Mouse (Mus musculus) heart, embryonic 14.5 days (tissue): ENCODE measurements around the gene Dbn1. TPM values are rescaled to one million over a fixed set of nuclear protein-coding genes. Genes with fewer than 3 reads are reported as not detected.

Experiments
- ATAC-seq: fragments of 200-750 bp; cut with Nextera tagmentation; 2 replicates; pipeline ENCODE4 v1.8.0; 2017; ENCODE audit warnings: low read depth, moderate TSS enrichment; ENCODE audit not compliant: insufficient number of reproducible peaks, insufficient read depth, low FRiP score
- H3K27ac ChIP-seq, 2 experiments: fragments of 200-500 bp in 1 of 2; fragments of 300-500 bp in 1 of 2; sonication (generic) in 1 of 2; replicated peaks in 1 of 2; 2 replicates each; pipeline ENCODE4 v1.5.1; 2012 to 2014; ENCODE audit warnings: low read depth in 2 of 2, low read length in 2 of 2, control low read depth in 1 of 2, mild to moderate bottlenecking in 1 of 2, mixed read lengths in 1 of 2; ENCODE audit not compliant: control insufficient read depth in 1 of 2, insufficient read depth in 1 of 2
- H3K27me3 ChIP-seq: fragments of 300-500 bp; sonication (generic); 2 replicates; pipeline ENCODE4 v1.6.1; 2014; ENCODE audit warnings: mild to moderate bottlenecking, low read length, control low read depth; ENCODE audit not compliant: control insufficient read depth, insufficient read depth
- H3K36me3 ChIP-seq: fragments of 300-500 bp; sonication (generic); 2 replicates; pipeline ENCODE4 v1.6.1; 2014; ENCODE audit warnings: mild to moderate bottlenecking, control low read depth, low read length, mixed read lengths; ENCODE audit not compliant: control insufficient read depth, insufficient read depth
- H3K4me1 ChIP-seq, 2 experiments: fragments of 200-500 bp in 1 of 2; fragments of 300-500 bp in 1 of 2; sonication (generic) in 1 of 2; 2 replicates each; pipeline ENCODE4 v1.6.1; 2012 to 2014; ENCODE audit warnings: low read length in 2 of 2, control low read depth in 1 of 2, mixed read lengths in 1 of 2; ENCODE audit not compliant: control insufficient read depth in 2 of 2, insufficient read depth in 2 of 2
- H3K4me2 ChIP-seq: fragments of 300-500 bp; sonication (generic); 2 replicates; pipeline ENCODE4 v1.6.1; 2014; ENCODE audit warnings: mild to moderate bottlenecking, low read length
- H3K4me3 ChIP-seq, 2 experiments: fragments of 200-500 bp in 1 of 2; fragments of 300-500 bp in 1 of 2; sonication (generic) in 1 of 2; 2 replicates each; pipeline ENCODE4 v1.5.1; 2012 to 2014; ENCODE audit warnings: low read length in 2 of 2, mild to moderate bottlenecking in 2 of 2, control low read depth in 1 of 2, low read depth in 1 of 2, moderate library complexity in 1 of 2; ENCODE audit not compliant: control insufficient read depth in 1 of 2, insufficient read depth in 1 of 2
- H3K9ac ChIP-seq: fragments of 300-500 bp; sonication (generic); 2 replicates; pipeline ENCODE4 v1.6.1; 2014; ENCODE audit warnings: mild to moderate bottlenecking, low read length
- H3K9me3 ChIP-seq: fragments of 300-500 bp; sonication (generic); 2 replicates; pipeline ENCODE4 v1.6.1; 2016; ENCODE audit warnings: low read length, control low read depth; ENCODE audit not compliant: control insufficient read depth
- WGBS: fragments of 180-500 bp; shearing (Covaris S2); extraction: QIAGEN DNeasy Blood & Tissue Kit; methylation state at CpG from one replicate; pipeline ENCODE4 v1.1.7; 2014; 5-methylcytosine and 5-hydroxymethylcytosine counted together
- polyA plus RNA-seq: library from polyadenylated mRNA; unstranded; fragments of >200 nt; fragmentation: Nextera tagmentation; extraction: Ambion mirVana; gene quantifications from 2 replicates; pipeline ENCODE4 v1.2.1, GENCODE M21; 2014

The Dbn1 gene
- polyA plus RNA-seq, 1 experiment from 2014 or later = 51.8 TPM

DNA sequence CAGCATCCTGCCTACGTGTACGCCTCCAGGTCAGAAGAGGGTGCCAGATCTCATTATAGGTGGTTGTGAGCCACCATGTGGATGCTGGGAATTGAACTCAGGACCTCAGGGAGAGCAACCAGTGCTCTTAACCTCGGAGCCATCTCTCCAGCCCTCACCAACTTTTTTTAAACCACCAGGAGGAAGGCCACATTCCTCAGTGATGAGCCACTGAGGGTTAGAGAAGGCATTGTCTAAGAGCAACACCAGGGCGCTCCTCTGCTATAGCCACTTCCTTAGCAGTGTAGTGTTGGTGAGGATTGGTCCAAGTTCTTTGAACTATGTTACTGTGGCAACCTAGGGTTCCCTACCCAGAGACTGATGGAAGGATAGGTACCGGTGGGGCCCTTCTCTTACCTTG, 12.2 kb downstream of the Dbn1 start:
- Histone ChIP-seq H3K27ac (no peak overlapping the region), H3K4me1 (peaks cover 9 to 20% of the 10 kb centered on the region in 2 experiments; a peak in 3 of 4 replicates), H3K9ac (no peak overlapping the region), H3K27me3 (peaks cover 46% of the 10 kb centered on the region), H3K4me3 (no peak overlapping the region), H3K4me2 (no peak overlapping the region), H3K36me3 (peaks cover 63% of the 10 kb centered on the region), H3K9me3 (no peaks in the 10 kb centered on the region)
- no peak for ATAC-seq
- 90% methylated on average over 5 of the region's 5 CpGs for WGBS

DNA sequence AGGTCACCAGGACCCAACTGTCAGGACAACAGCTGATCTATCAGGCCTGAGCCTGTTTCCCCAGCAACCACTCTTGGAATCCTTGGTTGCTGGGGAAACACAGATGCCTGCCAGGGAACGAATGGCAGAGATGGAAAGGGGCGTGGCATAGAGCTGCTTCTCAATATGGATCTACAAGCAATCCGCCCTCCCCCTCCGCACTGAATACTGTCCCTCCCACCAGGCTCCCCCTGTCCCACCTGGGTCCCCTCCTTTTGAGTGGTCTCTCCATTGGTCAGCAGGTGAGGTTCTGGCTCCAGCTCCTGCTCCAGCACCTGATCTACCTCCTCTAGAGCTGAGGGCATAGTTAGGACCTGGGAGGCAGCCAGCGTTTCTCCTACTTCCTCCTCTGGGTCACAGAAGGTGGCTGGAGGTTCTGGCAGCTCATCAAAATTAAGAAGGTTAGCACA, 13.3 kb downstream of the Dbn1 start:
- H3K36me3 ChIP-seq = peaks cover 52% of the 10 kb centered on the region

DNA sequence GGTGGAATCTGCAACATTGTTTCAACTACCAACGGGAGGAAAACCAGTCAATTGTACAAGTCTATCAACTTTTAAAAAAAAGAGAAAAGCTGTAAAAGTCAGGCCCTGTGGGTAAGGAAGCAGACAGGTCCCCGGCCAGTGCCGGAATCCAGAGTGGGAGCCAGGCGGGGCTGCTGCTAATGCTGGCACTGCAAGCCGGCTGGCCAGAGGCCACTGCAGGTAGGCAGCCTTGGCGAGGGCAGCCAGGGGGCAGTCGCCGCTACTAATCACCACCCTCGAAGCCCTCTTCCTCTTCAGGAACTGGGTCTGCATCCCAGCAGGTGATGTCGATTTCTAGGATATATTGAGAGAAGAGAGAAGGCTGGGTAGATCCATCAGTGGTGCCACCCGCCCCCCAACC, 13.9 kb downstream of the Dbn1 start:
- H3K27me3 ChIP-seq = peaks cover 60% of the 10 kb centered on the region
- WGBS = 63% methylated on average over 11 of the region's 11 CpGs
- H3K9ac ChIP-seq = no peak overlapping the region
- H3K4me3 ChIP-seq = no peak overlapping the region
- no peak overlapping the region for H3K27ac ChIP-seq
- peaks cover 9 to 22% of the 10 kb centered on the region in 2 experiments; a peak in 3 of 4 replicates for H3K4me1 ChIP-seq
- no peak overlapping the region for H3K4me2 ChIP-seq
- peaks cover 45% of the 10 kb centered on the region for H3K36me3 ChIP-seq
- H3K9me3 ChIP-seq = no peaks in the 10 kb centered on the region
- no peak for ATAC-seq

More for the DNA sequence above, 13.3 kb downstream of the Dbn1 start:
- Histone ChIP-seq H3K9ac (no peak overlapping the region), H3K27ac (no peak overlapping the region), H3K4me1 (peaks cover 9 to 22% of the 10 kb centered on the region in 2 experiments; a peak in 3 of 4 replicates), H3K27me3 (peaks cover 56% of the 10 kb centered on the region), H3K4me3 (no peak overlapping the region), H3K9me3 (no peaks in the 10 kb centered on the region), H3K4me2 (no peak overlapping the region)
- WGBS = 55% methylated on average over 5 of the region's 5 CpGs
- no peak for ATAC-seq

DNA sequence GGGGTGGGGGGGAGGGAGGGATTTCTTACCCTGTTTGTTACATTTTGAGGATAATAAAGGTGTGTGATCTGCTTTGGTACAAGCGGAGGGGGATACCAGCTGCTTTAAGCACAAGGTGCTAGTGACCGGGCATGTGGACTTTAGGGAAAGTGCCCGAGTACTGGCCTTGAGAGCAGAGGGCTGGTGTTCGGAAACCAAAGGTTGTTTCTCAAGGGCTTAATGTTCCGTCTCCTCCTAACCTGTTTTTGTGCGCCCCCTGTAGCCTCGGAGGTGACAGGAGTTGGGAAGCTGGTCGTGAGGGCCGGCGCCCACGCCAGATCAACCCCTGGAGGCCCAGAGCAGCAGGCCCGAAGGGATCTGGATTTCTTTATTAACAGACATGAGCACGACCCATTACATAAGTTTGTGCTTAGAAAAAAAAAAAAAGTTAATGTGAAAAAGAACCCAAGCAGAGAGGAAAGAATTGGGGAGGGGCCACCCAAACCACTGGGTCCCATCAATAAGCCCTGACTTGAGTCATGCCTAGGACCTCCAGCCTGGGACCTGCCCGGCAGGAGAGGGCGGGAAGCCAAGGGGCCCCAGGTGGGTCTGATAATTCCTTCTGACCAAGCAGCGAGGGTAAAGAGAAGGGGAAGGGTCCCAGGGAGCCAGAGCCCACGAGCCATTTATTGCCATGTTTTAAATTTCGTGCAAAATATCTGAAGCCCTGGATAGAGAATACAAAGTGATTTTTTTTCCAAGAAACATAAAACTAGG, 14.7 kb downstream of the Dbn1 start:
- Histone ChIP-seq H3K27me3 (peaks cover 64% of the 10 kb centered on the region), H3K9ac (peak overlapping the region; percentile 78), H3K36me3 (peaks cover 45% of the 10 kb centered on the region), H3K4me3 (peak overlapping the region; percentile 52 to 65), H3K4me1 (peaks cover 9 to 22% of the 10 kb centered on the region in 2 experiments; a peak in 3 of 4 replicates), H3K4me2 (peak overlapping the region; percentile 100), H3K27ac (peak overlapping the region in 1 of 2 experiments; percentile 50; a peak in 1 of 4 replicates), H3K9me3 (no peaks in the 10 kb centered on the region)
- WGBS = 32% methylated on average over 18 of the region's 18 CpGs
- ATAC-seq = no peak

DNA sequence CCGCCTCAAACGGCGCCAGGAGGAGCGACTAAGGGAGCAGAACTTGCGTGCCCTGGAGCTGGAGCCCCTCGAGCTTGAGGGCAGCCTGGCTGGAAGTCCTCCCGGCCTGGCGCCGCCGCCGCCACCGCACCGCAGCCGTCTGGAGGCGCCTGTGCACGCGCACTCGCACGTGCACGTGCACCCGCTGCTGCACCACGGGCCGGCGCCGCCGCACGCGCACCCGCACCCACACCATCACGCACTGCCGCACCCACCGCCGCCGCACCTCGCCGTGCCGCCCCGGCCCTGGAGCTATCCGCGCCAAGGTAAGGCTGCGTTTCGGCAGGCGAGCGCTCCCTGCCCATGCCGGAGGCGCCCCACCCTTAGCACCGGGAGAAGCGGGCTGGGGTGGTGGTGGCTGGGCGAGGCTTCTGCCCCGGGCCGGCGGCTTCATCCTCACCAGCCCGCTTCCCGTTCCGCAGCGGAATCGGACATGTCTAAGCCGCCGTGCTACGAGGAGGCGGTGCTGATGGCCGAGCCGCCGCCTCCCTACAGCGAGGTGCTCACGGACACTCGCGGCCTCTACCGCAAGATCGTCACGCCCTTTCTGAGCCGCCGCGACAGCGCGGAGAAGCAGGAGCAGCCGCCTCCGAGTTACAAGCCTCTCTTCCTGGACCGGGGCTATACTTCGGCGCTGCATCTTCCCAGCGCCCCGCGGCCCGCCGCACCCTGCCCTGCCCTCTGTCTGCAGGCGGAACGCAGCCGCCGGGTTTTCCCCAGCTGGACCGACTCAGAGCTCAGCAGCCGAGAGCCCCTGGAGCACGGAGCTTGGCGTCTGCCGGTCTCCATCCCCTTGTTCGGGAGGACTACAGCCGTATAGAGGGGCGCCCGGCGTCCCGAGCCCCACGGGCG, 15.5 kb downstream of the Dbn1 start:
- Histone ChIP-seq H3K27me3 (peaks cover 65% of the 10 kb centered on the region), H3K36me3 (peaks cover 40% of the 10 kb centered on the region), H3K9me3 (no peaks in the 10 kb centered on the region), H3K9ac (peak overlapping the region; percentile 78), H3K4me1 (peaks cover 9 to 22% of the 10 kb centered on the region in 2 experiments; a peak in 3 of 4 replicates), H3K4me2 (peak overlapping the region; percentile 100), H3K27ac (peak overlapping the region in 1 of 2 experiments; percentile 50; a peak in 2 of 4 replicates), H3K4me3 (peak overlapping the region; percentile 52 to 65)
- under 1% methylated on average over 88 of the region's 103 CpGs for WGBS
- ATAC-seq = peak; percentile 15; the same call in 1 of the 2 replicates

DNA sequence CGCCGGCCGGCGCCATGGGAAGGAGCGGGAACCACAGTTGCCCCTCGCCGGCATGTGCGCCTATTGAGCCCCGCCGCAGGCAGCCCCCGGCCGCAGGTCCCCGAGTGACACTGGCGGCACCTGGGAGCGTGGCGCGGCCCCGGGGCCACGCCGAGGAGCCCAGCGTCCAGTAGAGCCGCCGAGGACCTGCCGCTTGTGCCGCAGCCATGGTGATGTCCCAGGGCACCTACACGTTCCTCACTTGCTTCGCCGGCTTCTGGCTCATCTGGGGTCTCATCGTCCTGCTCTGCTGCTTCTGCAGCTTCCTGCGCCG, 16.1 kb downstream of the Dbn1 start:
- Histone ChIP-seq H3K27me3 (peaks cover 62% of the 10 kb centered on the region), H3K9me3 (no peaks in the 10 kb centered on the region), H3K4me1 (peaks cover 9 to 22% of the 10 kb centered on the region in 2 experiments; a peak in 3 of 4 replicates), H3K4me2 (peak overlapping the region; percentile 100), H3K4me3 (peak overlapping the region; percentile 52 to 65), H3K9ac (peak overlapping the region; percentile 78), H3K36me3 (peaks cover 34% of the 10 kb centered on the region), H3K27ac (peak overlapping the region in 1 of 2 experiments; percentile 50; a peak in 2 of 4 replicates)
- ATAC-seq = peak; percentile 14
- 1% methylated on average over 31 of the region's 31 CpGs for WGBS

DNA sequence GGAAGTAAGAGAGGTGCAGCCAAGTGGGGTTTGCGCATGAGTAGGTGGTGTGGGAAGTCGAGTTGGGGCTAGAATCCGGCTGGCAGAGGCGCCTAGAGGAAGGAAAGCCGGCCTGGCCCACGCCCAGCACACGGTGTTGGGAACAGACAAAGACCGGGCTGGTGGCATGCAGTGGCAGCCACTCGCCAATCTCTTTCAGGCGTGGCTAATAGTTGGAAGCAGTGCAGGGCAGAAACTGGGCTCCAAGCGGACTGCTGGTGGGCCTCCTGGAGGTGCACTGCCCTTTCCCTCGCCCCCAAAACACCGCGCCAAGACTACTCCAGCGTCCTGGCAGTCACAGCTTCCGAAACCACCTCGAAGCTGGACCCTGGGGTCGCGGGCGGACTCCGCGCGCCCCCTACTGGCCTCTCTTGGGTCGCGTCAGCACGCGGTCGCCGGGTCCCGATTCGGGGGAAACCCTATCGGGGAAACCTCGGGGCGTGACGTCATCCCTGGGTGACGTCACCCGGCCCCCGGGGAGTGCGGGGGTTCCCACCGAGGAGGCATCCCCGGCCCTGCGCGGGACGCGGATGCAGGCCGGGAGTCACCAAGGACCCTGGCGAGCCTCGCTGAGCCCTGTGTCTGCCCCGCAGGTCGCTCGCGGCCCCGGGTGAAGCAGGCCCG, 16.6 kb downstream of the Dbn1 start:
- Histone ChIP-seq H3K4me1 (peaks cover 9 to 22% of the 10 kb centered on the region in 2 experiments; a peak in 3 of 4 replicates), H3K36me3 (peaks cover 29% of the 10 kb centered on the region), H3K9ac (peak overlapping the region; percentile 78), H3K4me2 (peak overlapping the region; percentile 100), H3K27ac (peak overlapping the region in 1 of 2 experiments; percentile 50; a peak in 1 of 4 replicates), H3K4me3 (peak overlapping the region; percentile 52 to 65), H3K9me3 (no peaks in the 10 kb centered on the region), H3K27me3 (peaks cover 57% of the 10 kb centered on the region)
- peak; percentile 45 for ATAC-seq
- 1% methylated on average over 50 of the region's 54 CpGs for WGBS
